Mouse (Mus musculus): Measurements from ENCODE around the gene Dusp1. TPM values are rescaled to one million over a fixed set of nuclear protein-coding genes. Genes with fewer than 3 reads are reported as not detected.
A peak's percentile ranks its signal among the peaks of the same experiment; 100 is the strongest.

The Dusp1 gene
- polyA plus RNA-seq, 1 experiment from 2014 or later, result 45.8 TPM

GRCm38 (mm10) chr17:26508961-26509771, 52.8 kb downstream of the Dusp1 start:
- Histone ChIP-seq H3K27me3 (ENCODE audit: control insufficient read depth, insufficient read depth, low read length) (no peaks in the 10 kb centered on the region), H3K9me3 (ENCODE audit: control insufficient read depth, low read length) (no peaks in the 10 kb centered on the region), H3K4me3 (replicated peaks; ENCODE audit: low read depth, low read length) (peak overlapping the region; percentile 75), H3K4me2 (ENCODE audit: low read length) (peak overlapping the region; percentile 86), H3K4me1 (ENCODE audit: control insufficient read depth, insufficient read depth, low read length) (peaks cover 29% of the 10 kb centered on the region), H3K36me3 (ENCODE audit: control insufficient read depth, insufficient read depth, low read length) (peaks cover 6% of the 10 kb centered on the region; the same call in 1 of the 2 replicates), H3K9ac (replicated peaks; ENCODE audit: low read length) (peak overlapping the region; percentile 96), H3K27ac (replicated peaks; ENCODE audit: low read depth, low read length) (peak overlapping the region; percentile 99)
- WGBS, result 27% methylated on average over 25 of the region's 25 CpGs
- DNase-seq (peak; percentile 86), ATAC-seq (ENCODE audit: low FRiP score, low TSS enrichment) (peak; percentile 18; the same call in 1 of the 2 replicates)

GRCm38 (mm10) chr17:26508345-26508960, 53.5 kb downstream of the Dusp1 start:
- Histone ChIP-seq H3K9ac (replicated peaks; ENCODE audit: low read length) (peak overlapping the region; percentile 96), H3K4me2 (ENCODE audit: low read length) (peak overlapping the region; percentile 86), H3K4me3 (replicated peaks; ENCODE audit: low read depth, low read length) (peak overlapping the region; percentile 75), H3K9me3 (ENCODE audit: control insufficient read depth, low read length) (no peaks in the 10 kb centered on the region), H3K27ac (replicated peaks; ENCODE audit: low read depth, low read length) (peak overlapping the region; percentile 99), H3K27me3 (ENCODE audit: control insufficient read depth, insufficient read depth, low read length) (no peaks in the 10 kb centered on the region), H3K4me1 (ENCODE audit: control insufficient read depth, insufficient read depth, low read length) (peaks cover 37% of the 10 kb centered on the region), H3K36me3 (ENCODE audit: control insufficient read depth, insufficient read depth, low read length) (peaks cover 6% of the 10 kb centered on the region; the same call in 1 of the 2 replicates)
- peak; percentile 91 for ATAC-seq (ENCODE audit: low FRiP score, low TSS enrichment)
- DNase-seq, result peak; percentile 99
- under 1% methylated on average over 58 of the region's 58 CpGs for WGBS

DNA sequence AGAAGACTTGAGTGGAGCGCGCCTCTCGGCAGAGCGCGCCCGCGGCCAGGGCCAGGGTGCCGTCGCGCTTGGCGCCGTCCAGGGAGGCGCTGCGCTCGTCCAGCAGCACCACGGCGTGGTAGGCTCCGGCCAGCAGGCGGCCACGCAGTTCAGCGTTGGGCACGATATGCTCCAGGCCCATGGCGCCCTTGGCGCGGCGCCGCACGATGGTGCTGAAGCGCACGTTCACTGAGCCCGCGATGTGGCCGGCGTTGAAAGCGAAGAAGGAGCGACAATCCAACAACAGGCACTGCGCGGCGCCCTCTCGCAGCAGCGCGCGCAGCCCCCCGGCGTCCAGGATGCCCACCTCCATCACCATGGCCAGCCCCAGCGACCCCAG, 54.0 kb downstream of the Dusp1 start:
- peak overlapping the region; percentile 96 for H3K9ac ChIP-seq (replicated peaks; ENCODE audit: low read length)
- peak; percentile 89 for DNase-seq
- WGBS, result under 1% methylated on average over 45 of the region's 46 CpGs
- peak overlapping the region; percentile 99 for H3K27ac ChIP-seq (replicated peaks; ENCODE audit: low read depth, low read length)
- H3K4me1 ChIP-seq (ENCODE audit: control insufficient read depth, insufficient read depth, low read length), result peaks cover 38% of the 10 kb centered on the region
- peak; percentile 75 for ATAC-seq (ENCODE audit: low FRiP score, low TSS enrichment)
- H3K36me3 ChIP-seq (ENCODE audit: control insufficient read depth, insufficient read depth, low read length), result peaks cover 6% of the 10 kb centered on the region; the same call in 1 of the 2 replicates
- peak overlapping the region; percentile 75 for H3K4me3 ChIP-seq (replicated peaks; ENCODE audit: low read depth, low read length)
- H3K4me2 ChIP-seq (ENCODE audit: low read length), result peak overlapping the region; percentile 86
- H3K27me3 ChIP-seq (ENCODE audit: control insufficient read depth, insufficient read depth, low read length), result no peaks in the 10 kb centered on the region
- no peaks in the 10 kb centered on the region for H3K9me3 ChIP-seq (ENCODE audit: control insufficient read depth, low read length)

DNA sequence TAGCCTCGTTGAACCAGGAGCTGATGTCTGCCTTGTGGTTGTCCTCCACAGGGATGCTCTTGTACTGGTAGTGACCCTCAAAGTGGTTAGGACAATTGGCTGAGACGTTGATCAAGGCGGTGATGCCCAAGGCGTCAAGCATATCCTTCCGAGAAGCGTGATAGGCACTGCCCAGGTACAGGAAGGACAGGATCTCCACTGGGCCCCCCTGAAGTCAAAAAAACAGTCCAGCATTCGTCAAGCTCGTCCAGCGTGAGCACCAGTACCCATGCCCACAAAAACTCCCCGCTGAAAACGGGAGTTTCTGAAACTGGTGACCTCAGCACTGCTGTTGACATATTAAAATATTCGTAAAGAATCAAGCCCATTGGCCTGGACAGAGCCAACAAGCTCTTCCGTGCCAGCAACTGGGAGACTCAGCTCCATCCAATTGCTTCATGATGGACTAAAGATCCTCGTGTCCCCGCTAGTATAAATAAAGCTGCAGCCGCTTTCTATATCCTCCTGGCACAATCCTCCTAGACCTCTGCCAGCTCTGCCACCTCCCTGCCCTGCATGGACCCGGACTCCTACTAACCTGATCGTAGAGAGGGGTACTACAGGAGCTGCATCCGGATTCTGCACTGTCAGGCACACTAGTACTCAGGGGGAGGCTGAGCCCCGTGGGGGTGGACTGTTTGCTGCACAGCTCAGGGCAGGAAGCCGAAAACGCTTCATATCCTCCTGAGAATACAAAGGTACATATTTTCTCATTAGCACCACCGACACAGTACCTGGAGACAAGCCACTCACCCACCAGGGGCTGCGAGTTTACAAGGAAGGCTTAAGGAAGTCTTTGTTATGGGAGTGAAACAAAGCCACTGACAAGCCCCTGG, 54.7 kb downstream of the Dusp1 start:
- H3K4me3 ChIP-seq (replicated peaks; ENCODE audit: low read depth, low read length), result peak overlapping the region; percentile 75
- WGBS, result 17% methylated on average over 24 of the region's 24 CpGs
- H3K4me2 ChIP-seq (ENCODE audit: low read length), result peak overlapping the region; percentile 86
- ATAC-seq (ENCODE audit: low FRiP score, low TSS enrichment) (no peak), DNase-seq (peak; percentile 63)
- H3K27ac ChIP-seq (replicated peaks; ENCODE audit: low read depth, low read length), result peak overlapping the region; percentile 99
- no peaks in the 10 kb centered on the region for H3K27me3 ChIP-seq (ENCODE audit: control insufficient read depth, insufficient read depth, low read length)
- H3K36me3 ChIP-seq (ENCODE audit: control insufficient read depth, insufficient read depth, low read length), result peaks cover 6% of the 10 kb centered on the region; the same call in 1 of the 2 replicates
- peak overlapping the region; percentile 96 for H3K9ac ChIP-seq (replicated peaks; ENCODE audit: low read length)
- no peaks in the 10 kb centered on the region for H3K9me3 ChIP-seq (ENCODE audit: control insufficient read depth, low read length)
- peaks cover 44% of the 10 kb centered on the region for H3K4me1 ChIP-seq (ENCODE audit: control insufficient read depth, insufficient read depth, low read length)

- no peaks in the 10 kb centered on the region for H3K27me3 ChIP-seq (ENCODE audit: control insufficient read depth, insufficient read depth, low read length)
- H3K4me3 ChIP-seq (replicated peaks; ENCODE audit: low read depth, low read length), result peak overlapping the region; percentile 75
- peaks cover 6% of the 10 kb centered on the region; the same call in 1 of the 2 replicates for H3K36me3 ChIP-seq (ENCODE audit: control insufficient read depth, insufficient read depth, low read length)
- peak overlapping the region; percentile 96 for H3K9ac ChIP-seq (replicated peaks; ENCODE audit: low read length)
- WGBS, result 84% methylated on average over 14 of the region's 14 CpGs
- H3K27ac ChIP-seq (replicated peaks; ENCODE audit: low read depth, low read length), result no peak overlapping the region
- peaks cover 46% of the 10 kb centered on the region for H3K4me1 ChIP-seq (ENCODE audit: control insufficient read depth, insufficient read depth, low read length)
- H3K4me2 ChIP-seq (ENCODE audit: low read length), result peak overlapping the region; percentile 86
- no peaks in the 10 kb centered on the region for H3K9me3 ChIP-seq (ENCODE audit: control insufficient read depth, low read length)
- ATAC-seq (ENCODE audit: low FRiP score, low TSS enrichment) (no peak), DNase-seq (no peak)
Measured at GRCm38 (mm10) chr17:26506031-26506641, 55.8 kb downstream of the Dusp1 start.

DNA sequence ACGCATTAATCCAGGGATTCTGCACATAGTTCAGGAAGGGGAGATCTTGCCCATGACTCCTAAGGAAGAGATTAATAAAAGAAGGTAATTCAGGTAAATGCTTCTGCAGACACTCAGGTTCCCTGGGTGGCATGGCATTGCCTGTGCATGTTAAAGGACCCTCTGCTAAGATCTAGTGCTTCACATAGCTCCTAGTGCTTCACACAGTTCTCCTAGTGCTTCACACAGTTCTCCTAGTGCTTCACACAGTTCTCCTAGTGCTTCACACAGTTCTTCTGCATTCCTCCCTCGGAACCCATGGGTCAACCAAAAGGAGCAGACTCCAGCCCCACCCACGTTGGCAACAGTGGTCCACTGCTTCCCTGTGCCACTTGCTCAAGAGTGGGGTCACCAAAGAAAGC, 56.7 kb downstream of the Dusp1 start:
- Histone ChIP-seq H3K9me3 (ENCODE audit: control insufficient read depth, low read length) (no peaks in the 10 kb centered on the region), H3K4me2 (ENCODE audit: low read length) (peak overlapping the region; percentile 86), H3K36me3 (ENCODE audit: control insufficient read depth, insufficient read depth, low read length) (peaks cover 6% of the 10 kb centered on the region; the same call in 1 of the 2 replicates), H3K4me3 (replicated peaks; ENCODE audit: low read depth, low read length) (no peak overlapping the region), H3K9ac (replicated peaks; ENCODE audit: low read length) (no peak overlapping the region; the same call in 1 of the 2 replicates), H3K27me3 (ENCODE audit: control insufficient read depth, insufficient read depth, low read length) (no peaks in the 10 kb centered on the region), H3K27ac (replicated peaks; ENCODE audit: low read depth, low read length) (no peak overlapping the region; the same call in 1 of the 2 replicates), H3K4me1 (ENCODE audit: control insufficient read depth, insufficient read depth, low read length) (peaks cover 46% of the 10 kb centered on the region)
- 78% methylated on average over 3 of the region's 3 CpGs for WGBS
- DNase-seq (no peak), ATAC-seq (ENCODE audit: low FRiP score, low TSS enrichment) (no peak)

DNA sequence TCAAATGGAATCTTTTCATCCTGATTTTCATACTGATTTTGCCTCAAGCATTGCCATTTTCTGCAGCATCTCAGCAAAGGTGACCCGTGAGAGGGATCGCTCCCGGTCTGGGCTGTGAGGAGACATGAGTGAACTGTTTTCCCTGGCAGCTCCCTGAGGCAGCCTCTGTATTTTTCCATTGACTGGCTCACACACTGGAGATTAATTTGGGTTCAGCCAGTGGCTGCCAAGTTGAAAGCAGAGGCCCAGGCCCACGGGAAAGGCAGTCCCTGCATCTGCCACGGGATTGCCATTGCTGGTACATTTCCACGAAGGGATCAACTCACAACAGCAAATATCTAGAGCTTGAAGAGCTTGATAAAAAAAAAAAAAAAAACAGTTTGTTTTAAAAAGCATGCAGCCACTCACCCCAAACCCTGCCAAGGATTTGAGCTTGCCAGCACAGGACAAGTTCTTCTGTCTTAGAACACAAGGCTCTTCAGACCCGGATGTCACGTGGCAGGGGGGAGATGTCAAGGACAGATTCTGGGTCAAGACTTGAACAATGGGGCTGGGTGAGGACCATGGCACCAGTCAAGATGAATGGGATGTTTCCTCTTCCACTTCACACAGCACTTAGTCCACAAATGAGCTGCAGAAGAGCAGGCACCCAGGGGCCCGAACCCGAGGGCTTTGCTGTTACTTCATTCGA, 57.8 kb downstream of the Dusp1 start:
- Histone ChIP-seq H3K27ac (replicated peaks; ENCODE audit: low read depth, low read length) (peak overlapping the region; percentile 94), H3K4me1 (ENCODE audit: control insufficient read depth, insufficient read depth, low read length) (peaks cover 46% of the 10 kb centered on the region), H3K9ac (replicated peaks; ENCODE audit: low read length) (peak overlapping the region; percentile 54), H3K4me2 (ENCODE audit: low read length) (peak overlapping the region; percentile 86), H3K36me3 (ENCODE audit: control insufficient read depth, insufficient read depth, low read length) (peaks cover 6% of the 10 kb centered on the region; the same call in 1 of the 2 replicates), H3K4me3 (replicated peaks; ENCODE audit: low read depth, low read length) (peak overlapping the region; percentile 31), H3K9me3 (ENCODE audit: control insufficient read depth, low read length) (no peaks in the 10 kb centered on the region), H3K27me3 (ENCODE audit: control insufficient read depth, insufficient read depth, low read length) (no peaks in the 10 kb centered on the region)
- ATAC-seq (ENCODE audit: low FRiP score, low TSS enrichment), result no peak
- peak; percentile 67 for DNase-seq
- 16% methylated on average over 11 of the region's 11 CpGs for WGBS

Measured in midbrain, embryonic 14.5 days (tissue).